Mouse (Mus musculus): ENCODE data around the gene Cort. TPM values are rescaled to one million over a fixed set of nuclear protein-coding genes. Genes with fewer than 3 reads are reported as not detected.
"Not testable (repeated sequence)": the region's sequence is repeated elsewhere in the genome, so short reads cannot be mapped to it uniquely, and the experiment has no call there.

The Cort gene
- total RNA-seq (2021), result under 1 TPM in 1 of 2 experiments, not detected in 1; 0.39 TPM

DNA sequence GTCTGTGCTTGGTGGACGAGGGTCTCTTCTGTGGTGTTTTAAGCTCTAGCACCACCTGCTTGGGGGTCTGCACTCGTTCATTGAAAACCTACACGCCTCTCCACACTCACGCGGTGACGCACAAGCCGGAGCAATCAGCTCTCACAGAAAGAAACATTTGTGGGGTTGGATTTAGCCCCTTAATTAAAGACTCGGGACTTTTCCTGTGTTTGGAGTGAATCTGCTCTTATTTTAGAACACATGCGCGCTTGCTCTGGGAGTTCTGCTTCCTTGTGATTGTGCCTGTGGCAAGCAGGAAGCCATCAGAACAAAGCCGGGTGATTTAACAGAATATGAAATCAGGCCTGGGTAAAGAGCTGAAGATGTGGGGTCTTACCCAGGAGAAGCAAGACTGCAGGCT is at the start of gene Cort:
TSS of gene Cort (minus strand) at position 101 of the 400 bp plus-strand sequence.
- DNase-seq (ENCODE audit: low spot score), result no peak
- intact Hi-C loops (cut with DNase I), result no loop called here

DNA sequence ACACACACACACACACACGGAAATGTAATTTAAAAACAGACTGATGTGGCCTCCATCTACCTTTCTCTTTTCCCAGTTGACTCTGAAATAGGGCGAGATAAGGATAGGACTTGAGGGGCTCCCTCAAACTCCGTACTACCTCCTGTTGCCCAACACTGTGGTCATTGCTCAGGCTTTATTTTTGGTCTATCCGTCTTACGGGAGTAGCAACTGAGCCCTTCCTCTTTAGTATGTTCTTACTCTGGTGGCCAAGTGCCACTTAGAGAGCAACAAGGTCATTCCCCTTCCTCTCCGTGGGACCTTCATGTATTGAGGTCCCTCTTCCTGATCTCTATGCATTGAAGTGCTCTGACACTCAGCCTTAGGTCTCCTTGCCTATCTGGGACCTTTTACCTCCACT is 47.1 kb upstream of the Cort start:
- intact Hi-C loops (cut with DNase I), result no loop called here
- no peak for DNase-seq (ENCODE audit: low spot score)

DNA sequence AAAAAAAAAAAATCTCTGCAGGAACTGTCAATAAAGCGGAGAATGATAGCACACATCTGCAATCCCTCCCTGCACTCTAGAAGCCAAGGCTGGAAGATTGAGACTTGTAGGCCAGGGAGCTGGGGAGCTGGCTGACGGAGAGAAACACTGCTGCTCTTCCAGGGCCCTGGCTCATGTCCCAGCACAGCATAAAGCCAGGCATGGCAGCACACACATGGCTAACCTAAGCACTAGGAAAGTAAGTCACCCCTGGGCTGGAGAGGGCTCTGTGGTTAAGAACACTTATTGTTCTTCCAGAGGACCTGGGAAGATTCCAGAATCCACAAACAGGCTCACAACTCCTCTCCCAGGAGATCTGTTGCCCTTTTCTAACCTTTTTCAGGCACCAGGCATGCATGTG is 46.1 kb upstream of the Cort start:
- intact Hi-C loops (cut with DNase I), result no loop called here
- DNase-seq (ENCODE audit: low spot score), result peak; percentile 40

DNA sequence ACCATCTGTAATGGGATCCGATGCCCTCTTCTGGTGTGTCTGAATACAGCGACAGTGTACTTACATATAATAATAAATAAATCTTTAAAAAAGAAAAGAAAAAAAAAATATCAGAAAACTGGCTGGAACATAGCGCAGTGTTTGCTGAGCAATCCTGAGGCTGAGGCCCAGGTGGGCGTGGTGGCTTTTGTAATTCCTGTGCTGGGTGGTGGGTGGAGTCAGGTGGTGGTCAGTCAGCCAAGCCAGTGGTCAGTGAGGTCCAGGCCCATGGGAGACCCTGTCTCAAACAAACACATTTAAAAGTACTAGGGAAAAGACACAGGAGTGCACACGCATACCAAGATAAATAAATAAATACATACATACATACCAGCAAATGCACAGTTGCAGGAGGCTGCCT is 45.5 kb upstream of the Cort start:
- intact Hi-C loops (cut with DNase I), result no loop called here

DNA sequence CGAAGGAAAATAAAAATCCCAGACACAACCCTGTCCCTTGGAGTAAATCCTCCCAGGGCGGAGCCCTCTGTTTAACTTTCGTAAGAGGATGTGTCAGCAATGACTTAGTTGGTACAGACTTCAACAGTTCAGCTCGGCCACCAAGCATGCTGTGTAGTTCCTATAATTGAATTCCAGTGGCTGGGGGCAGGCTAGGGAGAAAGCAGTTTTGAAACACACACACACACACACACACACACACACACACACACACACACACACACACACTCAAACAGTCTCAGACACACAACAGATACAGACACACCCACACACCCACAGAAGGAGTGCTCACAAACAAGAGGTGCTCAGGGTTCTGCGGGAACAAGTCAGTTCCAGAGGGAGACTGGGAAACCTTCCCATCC is 45.0 kb upstream of the Cort start:
- intact Hi-C loops (cut with DNase I), result no loop called here
- peak; percentile 27 for DNase-seq (ENCODE audit: low spot score)

More for the DNA sequence above, 45.5 kb upstream of the Cort start:
- peak; percentile 47 for DNase-seq (ENCODE audit: low spot score)

DNA sequence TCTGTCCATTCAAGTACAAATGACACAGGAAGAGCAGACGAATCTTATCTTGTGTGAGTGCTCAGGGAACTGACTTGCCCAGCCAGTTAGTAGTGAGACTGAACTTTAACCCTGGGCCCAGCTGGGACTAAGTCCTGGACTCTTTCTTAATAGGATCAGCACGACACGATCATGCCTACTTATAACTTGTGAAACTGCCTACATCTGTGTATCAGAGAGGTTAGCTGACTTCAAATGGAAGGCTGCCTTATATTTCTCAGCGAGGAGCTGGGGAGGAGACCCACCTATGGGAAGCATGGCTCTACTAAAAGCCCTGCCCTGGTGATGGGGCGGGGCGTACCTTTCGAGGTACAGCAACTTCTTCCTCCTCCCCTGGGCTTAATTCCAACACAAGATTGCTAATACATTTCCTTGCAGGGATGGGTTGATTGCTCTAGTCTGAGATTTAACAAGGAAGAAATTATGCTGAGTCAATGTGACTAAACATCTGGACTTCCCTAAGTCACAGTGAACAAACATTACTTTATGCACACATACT is 43.9 kb upstream of the Cort start:
- intact Hi-C loops (cut with DNase I), result no loop called here
- DNase-seq (ENCODE audit: low spot score), result no peak

DNA sequence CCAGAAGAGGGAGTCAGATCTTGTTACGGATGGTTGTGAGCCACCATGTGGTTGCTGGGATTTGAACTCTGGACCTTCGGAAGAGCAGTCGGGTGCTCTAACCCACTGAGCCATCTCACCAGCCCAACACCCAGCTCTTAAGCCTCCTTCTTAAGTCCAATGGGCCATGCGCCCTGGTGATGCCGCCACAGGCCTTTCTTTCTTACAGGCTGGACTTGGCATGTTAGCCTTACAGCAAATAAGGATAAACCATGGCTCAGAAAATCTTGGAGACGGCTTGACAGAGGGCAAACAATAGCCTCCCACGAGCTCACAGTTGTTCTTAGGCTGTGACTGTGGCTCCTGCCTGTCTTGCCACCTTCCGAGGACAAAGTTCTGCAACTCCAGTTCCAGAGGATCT is 43.4 kb upstream of the Cort start:
- intact Hi-C loops (cut with DNase I); DNase-seq (ENCODE audit: low spot score): not testable (repeated sequence)

DNA sequence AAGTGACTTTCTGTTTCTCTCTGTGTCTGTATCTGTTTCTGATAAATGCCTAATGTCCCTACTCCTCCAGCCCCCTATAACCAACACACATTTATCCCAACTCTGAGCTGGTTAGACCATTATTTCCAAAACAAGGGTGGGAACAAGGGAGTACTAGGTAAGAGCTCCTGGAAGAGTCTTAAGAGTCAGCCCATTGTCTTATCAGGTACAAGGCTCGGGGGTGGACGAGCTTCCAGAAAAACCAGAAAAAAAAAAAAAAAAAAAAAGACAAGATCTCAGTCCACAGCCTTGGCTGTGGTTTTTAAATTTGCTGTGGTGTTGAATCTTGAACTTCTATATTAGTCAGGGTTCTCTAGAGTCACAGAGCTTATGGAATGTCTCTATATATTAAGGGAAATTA is 41.5 kb upstream of the Cort start:
- intact Hi-C loops (cut with DNase I), result no loop called here
- no peak for DNase-seq (ENCODE audit: low spot score)

DNA sequence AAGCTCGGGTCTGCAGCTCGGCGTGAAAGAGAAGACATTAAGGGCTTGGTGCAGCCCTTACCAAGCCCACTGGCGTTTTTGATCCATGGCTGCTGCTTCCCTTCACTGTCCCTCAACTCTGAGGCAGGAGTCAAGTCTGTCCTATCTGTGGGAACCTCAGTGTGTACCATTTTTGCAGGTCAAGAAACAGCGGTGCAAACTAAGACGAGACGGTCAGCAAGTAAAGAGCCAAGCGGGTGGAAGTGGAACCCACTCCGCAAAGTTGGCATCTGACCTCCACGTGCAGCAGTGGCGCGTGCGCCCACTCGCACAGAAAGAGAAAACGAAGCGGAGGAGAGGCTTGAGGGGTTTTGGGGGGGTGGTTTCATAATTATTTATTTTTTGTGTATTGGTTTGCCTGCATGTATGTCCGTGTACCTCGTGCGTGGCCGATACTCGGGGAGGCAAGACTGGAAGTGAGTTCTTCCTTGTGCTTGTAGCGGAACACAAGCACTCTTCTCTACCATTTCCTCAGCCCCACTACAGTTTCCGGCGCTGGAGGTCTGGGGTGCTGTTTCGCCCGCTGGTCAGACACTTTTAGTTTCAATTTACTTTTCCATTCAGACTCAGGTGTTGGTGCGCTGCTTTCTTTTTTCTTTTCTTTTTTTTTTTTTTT is 40.5 kb upstream of the Cort start:
- no peak for DNase-seq (ENCODE audit: low spot score)
- intact Hi-C loops (cut with DNase I), result no loop called here

DNA sequence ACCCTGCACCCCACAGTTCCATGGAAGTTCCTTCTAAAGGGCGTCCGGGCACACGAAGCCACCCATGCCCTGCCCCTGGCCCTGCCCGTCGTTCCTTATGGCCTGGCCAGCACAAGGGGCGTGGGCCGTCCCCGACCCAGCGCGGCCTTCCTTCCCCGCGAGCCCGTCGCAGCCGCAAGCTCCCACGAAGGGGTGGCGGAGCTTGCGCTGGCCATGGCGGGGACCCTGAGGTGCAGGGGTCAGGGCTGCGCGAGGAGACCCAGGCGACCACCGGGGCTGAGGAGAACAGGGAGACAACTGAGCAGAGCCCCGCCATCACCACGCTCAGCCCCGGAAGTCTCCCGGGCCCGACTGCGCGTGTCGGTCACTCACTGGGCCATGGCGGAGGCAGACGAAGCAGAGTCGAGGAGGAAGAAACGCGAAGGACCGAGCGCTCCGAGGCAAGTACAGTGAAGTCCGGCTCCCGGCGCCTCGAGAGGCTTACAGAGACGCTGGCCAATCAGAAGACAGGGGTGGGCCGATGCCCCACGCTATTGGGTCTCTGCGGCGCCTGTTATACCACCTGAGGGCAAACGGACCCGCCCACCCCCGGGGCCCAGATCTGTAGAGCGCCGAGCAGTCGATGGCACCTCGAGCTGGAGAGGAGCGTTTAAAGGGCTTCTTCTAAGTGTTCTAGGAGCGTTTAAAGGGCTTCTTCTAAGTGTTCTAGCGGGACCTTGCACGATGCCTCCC is 39.8 kb upstream of the Cort start, which contains the start of gene Pgd:
TSS of gene Pgd (minus strand) at position 557 of the 732 bp plus-strand sequence.
- intact Hi-C loops (cut with DNase I), result no loop called here
- DNase-seq (ENCODE audit: low spot score), result peak; percentile 96

DNA sequence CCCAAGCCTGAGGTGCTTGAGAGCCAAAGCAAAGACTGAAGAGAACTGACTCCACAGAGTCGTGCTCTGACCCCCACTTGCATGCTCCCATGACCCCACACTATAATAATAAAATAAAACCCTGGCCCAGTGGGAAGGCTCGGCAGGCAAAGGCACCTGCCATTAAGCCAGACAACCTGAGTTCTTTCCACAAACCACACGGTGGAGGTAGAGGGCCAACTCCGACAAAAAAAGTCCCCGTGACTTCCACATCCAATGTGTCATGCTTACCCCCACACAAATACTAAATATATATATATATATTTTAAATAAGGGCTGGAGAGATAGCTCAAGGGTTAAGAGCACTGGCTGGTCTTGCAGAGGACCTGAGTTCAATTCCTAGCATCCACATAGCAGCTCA is 37.6 kb upstream of the Cort start:
- intact Hi-C loops (cut with DNase I), result no loop called here
- DNase-seq (ENCODE audit: low spot score), result no peak

DNA sequence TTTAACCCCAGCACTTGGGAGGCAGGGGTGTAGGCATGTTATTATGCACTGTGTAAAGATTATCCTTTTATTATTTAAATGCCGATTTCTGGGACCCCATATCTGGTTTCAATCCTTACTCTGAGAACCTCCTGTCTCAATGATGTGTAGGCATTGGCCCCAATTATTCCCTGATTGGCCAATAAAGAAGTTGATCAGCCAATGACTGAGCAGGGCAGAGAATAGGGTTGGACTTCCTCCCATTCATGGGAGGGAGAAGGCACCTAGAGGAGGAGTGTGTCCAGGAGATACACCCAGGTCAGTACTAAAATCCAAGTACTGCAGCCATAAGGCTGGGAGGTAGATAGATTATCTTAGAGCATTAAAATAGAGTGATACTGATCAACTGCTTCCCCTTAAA is 36.6 kb upstream of the Cort start:
- no peak for DNase-seq (ENCODE audit: low spot score)
- intact Hi-C loops (cut with DNase I), result no loop called here

DNA sequence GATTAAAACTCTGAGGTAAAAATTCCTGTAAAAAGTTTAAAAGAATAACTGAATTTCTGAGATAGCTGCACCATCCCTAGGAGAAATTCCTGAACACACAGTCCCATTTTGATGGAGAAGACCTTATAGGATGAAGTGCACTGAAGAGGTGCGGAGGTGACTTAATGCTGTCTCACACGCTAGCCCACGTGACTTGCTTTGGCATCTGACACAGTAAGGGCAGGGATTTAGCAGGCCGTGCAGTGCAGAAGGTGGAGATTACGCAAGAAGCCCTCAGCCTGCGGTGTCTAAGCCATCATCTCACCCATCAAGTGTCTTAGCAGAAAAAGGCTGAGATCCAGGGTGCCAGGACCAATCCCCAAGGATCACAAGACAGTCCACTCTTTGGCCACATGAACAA is 34.6 kb upstream of the Cort start:
- no peak for DNase-seq (ENCODE audit: low spot score)
- intact Hi-C loops (cut with DNase I), result loop anchor here (2.0 kb wide), 1 partner anchor 22 kb away; no protein-coding TSS in a partner anchor

DNA sequence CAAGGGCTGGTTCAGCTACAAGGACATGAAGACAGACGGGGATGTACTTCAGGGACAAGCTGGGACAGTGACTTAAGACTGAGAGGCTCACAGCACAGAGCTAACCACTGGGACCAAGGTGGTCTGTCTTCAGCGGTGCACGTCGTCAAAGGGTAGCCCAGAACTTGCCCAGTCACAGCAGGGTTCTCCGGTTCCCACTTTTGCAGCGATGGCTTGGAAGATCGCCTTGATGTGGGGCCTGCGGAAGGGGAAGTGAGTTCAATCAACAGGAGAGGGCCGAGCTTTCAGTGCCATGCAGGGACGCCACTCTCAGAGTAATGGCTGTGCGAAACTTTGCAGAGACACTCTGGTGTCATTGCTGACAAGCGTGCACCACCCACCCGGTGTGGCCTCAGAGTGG is 33.3 kb upstream of the Cort start:
- intact Hi-C loops (cut with DNase I), result loop anchor here (2.0 to 10.0 kb wide), 2 partner anchors 23 to 455 kb away; no protein-coding TSS in a partner anchor

DNA sequence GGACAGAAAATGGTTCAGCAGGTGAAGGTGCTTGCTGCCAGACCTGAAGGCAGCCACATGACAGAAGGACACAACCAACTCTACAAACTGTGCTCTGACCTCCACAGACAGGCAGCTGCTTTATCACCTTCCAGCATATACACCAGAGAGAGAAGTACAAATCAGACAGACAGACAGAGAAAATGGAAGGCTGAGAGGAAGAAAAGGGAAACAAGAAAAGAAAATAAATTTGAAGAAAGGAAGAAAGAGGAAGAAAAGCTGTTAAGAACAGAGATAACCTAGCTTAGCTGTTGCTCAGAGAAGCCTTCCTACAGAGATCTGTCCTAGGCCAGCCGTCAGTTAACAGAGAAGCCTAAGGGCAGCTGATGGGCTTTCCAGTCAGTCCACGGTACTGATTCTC is 32.6 kb upstream of the Cort start:
- no peak for DNase-seq (ENCODE audit: low spot score)
- intact Hi-C loops (cut with DNase I), result loop anchor here (10.0 kb wide), 1 partner anchor 456 kb away; no protein-coding TSS in a partner anchor

More for the DNA sequence above, 33.3 kb upstream of the Cort start:
- no peak for DNase-seq (ENCODE audit: low spot score)

DNA sequence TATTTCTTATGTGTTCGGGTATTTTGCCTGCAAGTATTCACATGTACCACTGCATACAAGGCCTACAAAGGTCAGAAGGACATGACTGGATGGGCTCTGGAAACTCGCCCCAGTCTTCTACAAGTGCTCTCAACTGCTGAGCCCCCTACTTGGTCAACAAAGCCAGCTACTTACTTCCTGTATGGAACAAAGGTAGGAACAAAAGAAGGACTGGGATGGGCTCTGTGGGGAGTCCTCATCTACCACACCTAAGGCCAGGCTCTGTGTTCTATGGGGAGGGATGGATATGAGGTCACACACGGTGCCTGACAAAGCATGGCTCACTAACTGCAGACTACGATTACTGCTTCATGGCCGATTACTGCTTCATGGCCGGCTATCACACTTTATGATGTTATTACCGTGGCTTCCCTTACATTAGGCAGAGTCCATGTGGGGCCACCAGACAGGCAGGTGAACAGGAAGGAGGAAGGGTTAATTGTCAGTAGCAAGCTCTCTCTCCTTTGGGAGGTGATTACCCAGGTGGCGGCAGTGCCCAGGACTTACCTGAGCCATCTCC is 30.9 kb upstream of the Cort start:
- intact Hi-C loops (cut with DNase I), result loop anchor here (10.0 kb wide), 1 partner anchor 457 kb away; no protein-coding TSS in a partner anchor

DNA sequence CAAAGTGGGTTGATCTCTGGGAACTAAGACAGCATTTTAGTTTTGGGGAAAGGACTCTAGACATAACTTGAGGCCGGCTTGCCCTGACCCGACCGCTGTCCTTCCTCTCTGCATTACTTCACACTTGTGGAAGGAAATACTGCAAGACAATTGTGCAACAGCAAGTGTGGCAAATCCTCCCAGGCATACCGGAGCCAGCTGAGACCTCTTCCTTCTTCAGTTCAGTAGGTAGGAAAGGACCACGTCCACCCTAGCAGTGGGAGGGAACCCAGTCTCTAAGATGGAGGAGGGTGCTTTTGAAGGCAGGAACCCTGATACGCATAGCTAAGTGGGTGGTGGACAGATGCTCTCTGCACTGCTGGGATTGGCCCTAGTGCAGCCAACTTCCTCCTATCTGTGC is 29.1 kb upstream of the Cort start:
- intact Hi-C loops (cut with DNase I), result loop anchor here (10.0 kb wide), 1 partner anchor 459 kb away; no protein-coding TSS in a partner anchor
- DNase-seq (ENCODE audit: low spot score), result no peak

More for the DNA sequence above, 30.9 kb upstream of the Cort start:
- no peak for DNase-seq (ENCODE audit: low spot score)

DNA sequence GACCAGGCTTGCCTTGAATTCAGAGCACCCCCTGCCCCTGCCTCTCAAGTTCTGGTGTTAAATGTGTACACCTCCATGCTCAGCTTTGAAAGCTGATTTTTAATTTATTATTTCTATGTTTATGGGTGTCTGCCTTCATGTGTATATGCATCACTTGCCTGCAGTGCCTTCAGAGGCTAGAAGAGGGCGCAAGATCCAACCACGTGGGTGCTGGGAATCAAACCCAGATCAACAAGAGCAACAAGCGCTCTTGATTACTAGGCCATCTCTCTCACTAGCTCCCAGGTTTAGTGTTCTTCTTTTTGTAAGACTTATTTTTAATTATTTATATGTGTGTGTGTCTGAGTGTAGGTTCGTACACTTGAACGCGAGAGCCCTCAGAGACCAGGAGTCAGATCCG is 28.3 kb upstream of the Cort start:
- intact Hi-C loops (cut with DNase I), result loop anchor here (10.0 kb wide), 1 partner anchor 460 kb away; no protein-coding TSS in a partner anchor
- no peak for DNase-seq (ENCODE audit: low spot score)

DNA sequence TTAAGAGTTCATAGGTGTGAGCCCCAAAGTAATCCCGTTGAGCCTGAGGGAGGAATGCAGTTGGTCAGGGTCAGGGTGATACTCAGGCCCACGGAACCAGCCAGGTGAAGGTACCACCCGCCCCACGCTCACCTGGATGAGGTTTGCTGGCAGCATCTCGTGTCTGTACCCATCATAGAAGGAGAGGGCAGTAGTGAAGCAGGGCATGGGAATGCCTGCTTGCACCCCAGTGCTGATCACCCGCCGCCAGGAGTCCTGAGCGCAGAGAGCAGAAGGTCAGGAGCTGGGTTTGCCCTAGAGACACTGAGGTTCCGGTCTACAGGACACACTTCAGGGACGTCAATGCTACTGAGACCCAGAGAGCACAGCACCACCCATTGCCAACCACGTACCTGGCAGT is 24.2 kb upstream of the Cort start:
- intact Hi-C loops (cut with DNase I), result loop anchor here (10.0 kb wide), 1 partner anchor 464 kb away; no protein-coding TSS in a partner anchor
- DNase-seq (ENCODE audit: low spot score), result no peak

DNA sequence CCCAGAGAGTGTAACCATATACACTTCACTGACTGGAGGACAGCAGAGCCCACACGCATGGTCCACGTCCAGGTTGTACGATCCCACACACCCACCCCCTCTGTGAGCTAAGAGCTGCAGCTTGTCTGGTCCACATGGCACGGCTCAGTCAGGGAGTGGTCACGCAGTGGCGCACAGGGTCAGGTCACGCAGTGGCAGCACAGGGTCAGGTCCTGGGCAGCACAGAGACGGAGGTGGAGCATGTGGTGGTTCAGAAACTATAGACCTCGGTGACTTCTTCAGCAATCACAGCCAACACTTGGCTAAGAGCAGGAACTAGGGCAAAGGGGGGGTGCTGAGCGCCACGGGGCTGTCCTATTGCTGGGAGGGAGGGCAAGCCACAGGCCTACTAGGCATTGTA is 23.7 kb upstream of the Cort start:
- intact Hi-C loops (cut with DNase I), result loop anchor here (10.0 kb wide), 1 partner anchor 465 kb away; no protein-coding TSS in a partner anchor
- DNase-seq (ENCODE audit: low spot score), result no peak

Data from heart, postnatal 25 days (tissue).